Mouse (Mus musculus): ENCODE results near the gene Zcchc3.

Zcchc3 gene

GRCm38 (mm10) chr2:152411471-152411870 lies 3.4 kb downstream of the Zcchc3 start:
- in situ Hi-C loops (cut with MboI; ENCODE audit: unreplicated experiment in 2 of 2) = no loop called here

- in situ Hi-C loops (cut with MboI; ENCODE audit: unreplicated experiment in 2 of 2) = no loop called here
Observed at GRCm38 (mm10) chr2:152410971-152411371, 3.9 kb downstream of the Zcchc3 start.

- in situ Hi-C loops (cut with MboI; ENCODE audit: unreplicated experiment in 2 of 2) = no loop called here
Observed at GRCm38 (mm10) chr2:152409781-152410180, 5.0 kb downstream of the Zcchc3 start.

- in situ Hi-C loops (cut with MboI; ENCODE audit: unreplicated experiment in 2 of 2) = no loop called here
Observed at GRCm38 (mm10) chr2:152406126-152406525, 8.7 kb downstream of the Zcchc3 start.

- in situ Hi-C loops (cut with MboI; ENCODE audit: unreplicated experiment in 2 of 2) = no loop called here
Observed at GRCm38 (mm10) chr2:152399122-152399542, 15.7 kb downstream of the Zcchc3 start.

- in situ Hi-C loops (cut with MboI; ENCODE audit: unreplicated experiment in 2 of 2) = no loop called here
Observed at GRCm38 (mm10) chr2:152398691-152399090, 16.1 kb downstream of the Zcchc3 start.

- in situ Hi-C loops (cut with MboI; ENCODE audit: unreplicated experiment in 2 of 2) = no loop called here
Observed at GRCm38 (mm10) chr2:152397680-152398435, 17.0 kb downstream of the Zcchc3 start, which contains the start of gene Sox12. Gene Sox12 (minus strand): TSS chr2:152398063.

- in situ Hi-C loops (cut with MboI; ENCODE audit: unreplicated experiment in 2 of 2) = no loop called here
Observed at GRCm38 (mm10) chr2:152397004-152397589, 17.7 kb downstream of the Zcchc3 start.

- in situ Hi-C loops (cut with MboI; ENCODE audit: unreplicated experiment in 2 of 2) = no loop called here
Observed at GRCm38 (mm10) chr2:152396110-152397003, 18.5 kb downstream of the Zcchc3 start.

- in situ Hi-C loops (cut with MboI; ENCODE audit: unreplicated experiment in 2 of 2) = no loop called here
Observed at GRCm38 (mm10) chr2:152395271-152395920, 19.4 kb downstream of the Zcchc3 start.

- in situ Hi-C loops (cut with MboI; ENCODE audit: unreplicated experiment in 2 of 2) = no loop called here
Observed at GRCm38 (mm10) chr2:152393225-152394017, 21.4 kb downstream of the Zcchc3 start.

GRCm38 (mm10) chr2:152392786-152393185 lies 22.0 kb downstream of the Zcchc3 start:
- in situ Hi-C loops (cut with MboI; ENCODE audit: unreplicated experiment in 2 of 2) = no loop called here

- in situ Hi-C loops (cut with MboI; ENCODE audit: unreplicated experiment in 2 of 2) = no loop called here
Observed at GRCm38 (mm10) chr2:152384191-152384590, 30.6 kb downstream of the Zcchc3 start.

GRCm38 (mm10) chr2:152376345-152376741 lies 38.5 kb downstream of the Zcchc3 start, which contains the start of gene Nrsn2:
Gene Nrsn2 (minus strand): TSS chr2:152376638.
- in situ Hi-C loops (cut with MboI; ENCODE audit: unreplicated experiment in 2 of 2) = no loop called here

- in situ Hi-C loops (cut with MboI; ENCODE audit: unreplicated experiment in 2 of 2) = no loop called here
Observed at GRCm38 (mm10) chr2:152375652-152376344, 39.0 kb downstream of the Zcchc3 start.

- in situ Hi-C loops (cut with MboI; ENCODE audit: unreplicated experiment in 2 of 2) = loop anchor here (25.0 kb wide), 2 partner anchors 636 to 836 kb away; partner anchors contain the start of genes Fkbp1a (in 2 of the 2) and Psmf1 (in 1 of the 2)
Observed at GRCm38 (mm10) chr2:152373547-152373946, 41.3 kb downstream of the Zcchc3 start.

GRCm38 (mm10) chr2:152372661-152373060 lies 42.2 kb downstream of the Zcchc3 start:
- in situ Hi-C loops (cut with MboI; ENCODE audit: unreplicated experiment in 2 of 2) = loop anchor here (25.0 kb wide), 2 partner anchors 635 to 835 kb away; partner anchors contain the start of genes Fkbp1a (in 2 of the 2) and Psmf1 (in 1 of the 2)

GRCm38 (mm10) chr2:152372104-152372503 lies 42.7 kb downstream of the Zcchc3 start:
- in situ Hi-C loops (cut with MboI; ENCODE audit: unreplicated experiment in 2 of 2) = loop anchor here (25.0 kb wide), 2 partner anchors 635 to 835 kb away; partner anchors contain the start of genes Fkbp1a (in 2 of the 2) and Psmf1 (in 1 of the 2)
